Mouse (Mus musculus): ENCODE results near the gene Gnat1.

GRCm38 (mm10) chr9:107643544-107644214 is 35.8 kb downstream of the Gnat1 start:
- TF ChIP-seq CTCF (IDR thresholded peaks at IDR 0.05; ENCODE audit: borderline replicate concordance, insufficient read depth, low read depth, low read length) = no peak
- no peak for TF ChIP-seq POLR2A (IDR thresholded peaks at IDR 0.05; ENCODE audit: borderline replicate concordance, insufficient read depth, low read length)

All from cerebellum, adult 2 months (tissue).